Mouse (Mus musculus) liver, embryonic 15.5 days (tissue): ENCODE measurements around the gene Nme7. TPM values are rescaled to one million over a fixed set of nuclear protein-coding genes. Genes with fewer than 3 reads are reported as not detected.
A peak's percentile ranks its signal among the peaks of the same experiment; 100 is the strongest.

ENCODE experiments used
- ATAC-seq: fragments of 200-750 bp; cut with Nextera tagmentation; 2 replicates; pipeline ENCODE4 v1.8.0; 2017; ENCODE audit warnings: moderate number of reproducible peaks, mild to moderate bottlenecking, moderate library complexity; ENCODE audit not compliant: insufficient read depth
- H3K27ac ChIP-seq: fragments of 300-500 bp; sonication (generic); replicated peaks from 2 replicates; pipeline ENCODE4 v1.5.1; 2015; ENCODE audit warnings: mild to moderate bottlenecking, inconsistent platforms
- H3K27me3 ChIP-seq: fragments of 300-500 bp; sonication (generic); 2 replicates; pipeline ENCODE4 v1.6.1; 2015; ENCODE audit warnings: mild to moderate bottlenecking, inconsistent platforms
- H3K36me3 ChIP-seq: fragments of 300-500 bp; sonication (generic); replicated peaks from 2 replicates; pipeline ENCODE4 v1.6.1; 2015; ENCODE audit warnings: moderate library complexity, mild to moderate bottlenecking, inconsistent platforms
- H3K4me1 ChIP-seq: fragments of 300-500 bp; sonication (generic); replicated peaks from 2 replicates; pipeline ENCODE4 v1.6.1; 2015; ENCODE audit warnings: inconsistent platforms
- H3K4me2 ChIP-seq: fragments of 300-500 bp; sonication (generic); 2 replicates; pipeline ENCODE4 v1.6.1; 2015; ENCODE audit warnings: moderate library complexity, mild to moderate bottlenecking, inconsistent platforms
- H3K4me3 ChIP-seq: fragments of 300-500 bp; sonication (generic); replicated peaks from 2 replicates; pipeline ENCODE4 v1.5.1; 2015; ENCODE audit warnings: mild to moderate bottlenecking, inconsistent platforms
- H3K9ac ChIP-seq: fragments of 300-500 bp; sonication (generic); 2 replicates; pipeline ENCODE4 v1.6.1; 2015; ENCODE audit warnings: moderate library complexity, mild to moderate bottlenecking, inconsistent platforms
- H3K9me3 ChIP-seq: fragments of 300-500 bp; sonication (generic); replicated peaks from 2 replicates; pipeline ENCODE4 v1.6.1; 2016; ENCODE audit warnings: inconsistent platforms
- WGBS: fragments of 180-500 bp; shearing (Covaris S2); methylation state at CpG from one replicate; pipeline ENCODE4 v1.1.7; 2015; ENCODE audit warnings: mixed read lengths; ENCODE audit not compliant: insufficient replicate concordance; 5-methylcytosine and 5-hydroxymethylcytosine counted together
- polyA plus RNA-seq: library from polyadenylated mRNA; unstranded; fragments of >200 nt; fragmentation: Nextera tagmentation; extraction: Ambion mirVana; gene quantifications from 2 replicates; pipeline ENCODE4 v1.2.1, GENCODE M21; 2015

Gene Nme7
- polyA plus RNA-seq, 1 experiment from 2014 or later, result 10.4 TPM

- peaks cover 13% of the 10 kb centered on the region for H3K4me1 ChIP-seq
- peak overlapping the region; percentile 35; the same call in 1 of the 2 replicates for H3K9ac ChIP-seq
- H3K4me3 ChIP-seq, result peak overlapping the region; percentile 55
- peak overlapping the region; percentile 71 for H3K27ac ChIP-seq
- H3K9me3 ChIP-seq, result no peaks in the 10 kb centered on the region
- H3K27me3 ChIP-seq, result peaks cover 61% of the 10 kb centered on the region
- WGBS, result 1% methylated on average over 22 of the region's 22 CpGs
- peak overlapping the region; percentile 67 for H3K4me2 ChIP-seq
- peak; percentile 77 for ATAC-seq
- no peaks in the 10 kb centered on the region for H3K36me3 ChIP-seq
These were observed 154.7 kb downstream of the Nme7 start for GRCm38 (mm10) chr1:164458621-164459051.

- peaks cover 13% of the 10 kb centered on the region for H3K4me1 ChIP-seq
- peak overlapping the region; percentile 67 for H3K4me2 ChIP-seq
- ATAC-seq, result no peak
- H3K27ac ChIP-seq, result peak overlapping the region; percentile 71
- no peak overlapping the region for H3K9ac ChIP-seq
- H3K4me3 ChIP-seq, result peak overlapping the region; percentile 55
- WGBS, result 30% methylated on average over 12 of the region's 12 CpGs
- peaks cover 61% of the 10 kb centered on the region for H3K27me3 ChIP-seq
- no peaks in the 10 kb centered on the region for H3K9me3 ChIP-seq
- H3K36me3 ChIP-seq, result no peaks in the 10 kb centered on the region
These were observed 155.4 kb downstream of the Nme7 start for GRCm38 (mm10) chr1:164459127-164459905.

- Histone ChIP-seq H3K9me3 (no peaks in the 10 kb centered on the region), H3K27ac (no peak overlapping the region), H3K4me3 (no peak overlapping the region), H3K4me1 (peaks cover 13% of the 10 kb centered on the region), H3K9ac (no peak overlapping the region), H3K27me3 (peaks cover 47% of the 10 kb centered on the region), H3K4me2 (no peak overlapping the region), H3K36me3 (no peaks in the 10 kb centered on the region)
- ATAC-seq, result no peak
- 55% methylated on average over 13 of the region's 13 CpGs for WGBS
These were observed 157.2 kb downstream of the Nme7 start for GRCm38 (mm10) chr1:164460921-164461697.

GRCm38 (mm10) chr1:164461726-164462125 lies 157.8 kb downstream of the Nme7 start:
- Histone ChIP-seq H3K27ac (no peak overlapping the region), H3K36me3 (no peaks in the 10 kb centered on the region), H3K9ac (no peak overlapping the region), H3K4me3 (no peak overlapping the region), H3K9me3 (no peaks in the 10 kb centered on the region), H3K27me3 (peaks cover 41% of the 10 kb centered on the region), H3K4me2 (no peak overlapping the region), H3K4me1 (peaks cover 13% of the 10 kb centered on the region)
- ATAC-seq, result no peak
- 38% methylated on average over 10 of the region's 10 CpGs for WGBS

- Histone ChIP-seq H3K27ac (no peak overlapping the region), H3K36me3 (no peaks in the 10 kb centered on the region), H3K9ac (no peak overlapping the region), H3K4me1 (no peaks in the 10 kb centered on the region), H3K9me3 (no peaks in the 10 kb centered on the region), H3K27me3 (no peaks in the 10 kb centered on the region), H3K4me2 (no peak overlapping the region), H3K4me3 (no peak overlapping the region)
- WGBS, result 69% methylated on average over 10 of the region's 10 CpGs
- ATAC-seq, result no peak
These were observed 163.5 kb downstream of the Nme7 start for GRCm38 (mm10) chr1:164467406-164467805.

- Histone ChIP-seq H3K4me3 (no peak overlapping the region), H3K27me3 (no peaks in the 10 kb centered on the region), H3K4me1 (no peaks in the 10 kb centered on the region), H3K9ac (no peak overlapping the region), H3K27ac (no peak overlapping the region), H3K36me3 (no peaks in the 10 kb centered on the region), H3K9me3 (no peaks in the 10 kb centered on the region), H3K4me2 (no peak overlapping the region)
- 66% methylated on average over 8 of the region's 8 CpGs for WGBS
- no peak for ATAC-seq
These were observed 164.4 kb downstream of the Nme7 start for GRCm38 (mm10) chr1:164468329-164468728.

- Histone ChIP-seq H3K27me3 (no peaks in the 10 kb centered on the region), H3K4me1 (no peaks in the 10 kb centered on the region), H3K4me3 (no peak overlapping the region), H3K27ac (no peak overlapping the region), H3K9me3 (no peaks in the 10 kb centered on the region), H3K9ac (no peak overlapping the region), H3K4me2 (no peak overlapping the region), H3K36me3 (no peaks in the 10 kb centered on the region)
- ATAC-seq, result no peak
- WGBS, result 54% methylated on average over 6 of the region's 6 CpGs
These were observed 167.1 kb downstream of the Nme7 start for GRCm38 (mm10) chr1:164470985-164471384.

GRCm38 (mm10) chr1:164471632-164472031 lies 167.7 kb downstream of the Nme7 start:
- H3K36me3 ChIP-seq, result no peaks in the 10 kb centered on the region
- H3K4me3 ChIP-seq, result no peak overlapping the region
- no peaks in the 10 kb centered on the region for H3K9me3 ChIP-seq
- WGBS, result 77% methylated on average over 5 of the region's 5 CpGs
- no peaks in the 10 kb centered on the region for H3K4me1 ChIP-seq
- H3K9ac ChIP-seq, result no peak overlapping the region
- no peak overlapping the region for H3K4me2 ChIP-seq
- no peak for ATAC-seq
- no peaks in the 10 kb centered on the region for H3K27me3 ChIP-seq
- no peak overlapping the region for H3K27ac ChIP-seq

GRCm38 (mm10) chr1:164473398-164473797 lies 169.5 kb downstream of the Nme7 start:
- Histone ChIP-seq H3K4me1 (no peaks in the 10 kb centered on the region), H3K4me2 (no peak overlapping the region), H3K27me3 (no peaks in the 10 kb centered on the region), H3K27ac (no peak overlapping the region), H3K4me3 (no peak overlapping the region), H3K36me3 (no peaks in the 10 kb centered on the region), H3K9me3 (no peaks in the 10 kb centered on the region), H3K9ac (no peak overlapping the region)
- 77% methylated on average over 7 of the region's 7 CpGs for WGBS
- no peak for ATAC-seq

GRCm38 (mm10) chr1:164474310-164474709 lies 170.4 kb downstream of the Nme7 start:
- Histone ChIP-seq H3K9ac (no peak overlapping the region), H3K27me3 (no peaks in the 10 kb centered on the region), H3K4me1 (no peaks in the 10 kb centered on the region), H3K4me3 (no peak overlapping the region), H3K9me3 (no peaks in the 10 kb centered on the region), H3K4me2 (no peak overlapping the region), H3K36me3 (no peaks in the 10 kb centered on the region), H3K27ac (no peak overlapping the region)
- WGBS, result 64% methylated on average over 6 of the region's 6 CpGs
- no peak for ATAC-seq

GRCm38 (mm10) chr1:164474778-164475511 lies 171.0 kb downstream of the Nme7 start:
- Histone ChIP-seq H3K4me1 (no peaks in the 10 kb centered on the region), H3K4me3 (no peak overlapping the region), H3K27ac (no peak overlapping the region), H3K36me3 (no peaks in the 10 kb centered on the region), H3K27me3 (no peaks in the 10 kb centered on the region), H3K4me2 (no peak overlapping the region), H3K9me3 (no peaks in the 10 kb centered on the region), H3K9ac (no peak overlapping the region)
- 58% methylated on average over 7 of the region's 7 CpGs for WGBS
- no peak for ATAC-seq
